Mouse (Mus musculus) heart, postnatal 25 days (tissue): ENCODE data around the gene Map4k1. TPM values are rescaled to one million over a fixed set of nuclear protein-coding genes. Genes with fewer than 3 reads are reported as not detected.
A peak's percentile ranks its signal among the peaks of the same experiment; 100 is the strongest.

ENCODE experiments used
- DNase-seq: peaks from one replicate; pipeline ENCODE4 v3.0.0; 2022; ENCODE audit warnings: low spot score
- intact Hi-C: fragments of 180-260 bp; cut with DNase I; formaldehyde crosslinking; loops from one replicate; pipeline ENCODE4 v1.15.1; 2025
- total RNA-seq, 2 experiments: library from RNA; stranded (reverse); gene quantifications; 2 replicates each; pipeline ENCODE4 v1.2.3; 2021

Gene Map4k1
- 1 to 10 TPM in 1 of 2 experiments, under 1 TPM in 1; 0.44 to 1.3 TPM for total RNA-seq

- intact Hi-C loops, result loop anchor here (5.0 to 10.0 kb wide), 3 partner anchors 61 to 323 kb away; partner anchors contain the start of genes Dpf1, Kcnk6 and Yif1b
- peak; percentile 95 for DNase-seq
Measured at GRCm38 (mm10) chr7:28981651-28982273, at the start of gene Map4k1, which contains the start of gene Eif3k. Map4k1 (plus strand) TSS chr7:28982050. Eif3k (minus strand) TSS chr7:28981864.

GRCm38 (mm10) chr7:28932421-28933041 lies 49.3 kb upstream of the Map4k1 start:
- no peak for DNase-seq
- intact Hi-C loops, result loop anchor here (2.0 kb wide), 1 partner anchor 26 kb away; no protein-coding TSS in a partner anchor

- intact Hi-C loops, result loop anchor here (2.0 kb wide), 1 partner anchor 27 kb away; no protein-coding TSS in a partner anchor
- no peak for DNase-seq
Measured at GRCm38 (mm10) chr7:28933825-28934224, 48.0 kb upstream of the Map4k1 start.

GRCm38 (mm10) chr7:28936787-28937186 lies 45.1 kb upstream of the Map4k1 start:
- intact Hi-C loops, result loop anchor here (5.0 kb wide), 1 partner anchor 36 kb away; no protein-coding TSS in a partner anchor

GRCm38 (mm10) chr7:28938654-28939053 lies 43.2 kb upstream of the Map4k1 start:
- intact Hi-C loops, result loop anchor here (2.0 to 5.0 kb wide), 2 partner anchors 22 to 34 kb away; no protein-coding TSS in a partner anchor
- no peak for DNase-seq

More at GRCm38 (mm10) chr7:28936787-28937186, 45.1 kb upstream of the Map4k1 start:
- peak; percentile 40 for DNase-seq

GRCm38 (mm10) chr7:28939418-28940183 lies 42.2 kb upstream of the Map4k1 start:
- no peak for DNase-seq

GRCm38 (mm10) chr7:28941129-28941528 lies 40.7 kb upstream of the Map4k1 start:
- intact Hi-C loops, result no loop called here
- no peak for DNase-seq

More at GRCm38 (mm10) chr7:28939418-28940183, 42.2 kb upstream of the Map4k1 start:
- intact Hi-C loops, result loop anchor here (2.0 to 5.0 kb wide), 2 partner anchors 21 to 33 kb away; no protein-coding TSS in a partner anchor

- intact Hi-C loops, result no loop called here
- no peak for DNase-seq
Measured at GRCm38 (mm10) chr7:28941542-28941941, 40.3 kb upstream of the Map4k1 start.

- DNase-seq, result no peak
- intact Hi-C loops, result no loop called here
Measured at GRCm38 (mm10) chr7:28943451-28944180, 38.2 kb upstream of the Map4k1 start.

- no peak for DNase-seq
- intact Hi-C loops, result no loop called here
Measured at GRCm38 (mm10) chr7:28944756-28945415, 37.0 kb upstream of the Map4k1 start.

- intact Hi-C loops, result no loop called here
- DNase-seq, result no peak
Measured at GRCm38 (mm10) chr7:28945416-28946270, 36.2 kb upstream of the Map4k1 start.

GRCm38 (mm10) chr7:28946271-28946610 lies 35.6 kb upstream of the Map4k1 start:
- intact Hi-C loops, result no loop called here

GRCm38 (mm10) chr7:28948746-28949145 lies 33.1 kb upstream of the Map4k1 start:
- intact Hi-C loops, result no loop called here
- DNase-seq, result no peak

More at GRCm38 (mm10) chr7:28946271-28946610, 35.6 kb upstream of the Map4k1 start:
- DNase-seq, result no peak

GRCm38 (mm10) chr7:28949298-28949697 lies 32.6 kb upstream of the Map4k1 start:
- DNase-seq, result no peak
- intact Hi-C loops, result no loop called here

- no peak for DNase-seq
- intact Hi-C loops, result no loop called here
Measured at GRCm38 (mm10) chr7:28950346-28951037, 31.4 kb upstream of the Map4k1 start.

- intact Hi-C loops, result loop anchor here (2.0 kb wide), 1 partner anchor 21 kb away; no protein-coding TSS in a partner anchor
- no peak for DNase-seq
Measured at GRCm38 (mm10) chr7:28951764-28952163, 30.1 kb upstream of the Map4k1 start.

- intact Hi-C loops, result loop anchor here (2.0 kb wide), 1 partner anchor 22 kb away; no protein-coding TSS in a partner anchor
- DNase-seq, result no peak
Measured at GRCm38 (mm10) chr7:28952786-28953185, 29.1 kb upstream of the Map4k1 start.
